Mouse (Mus musculus) lung, embryonic 15.5 days (tissue): ENCODE data around the gene Cdkal1. TPM values are rescaled to one million over a fixed set of nuclear protein-coding genes. Genes with fewer than 3 reads are reported as not detected.

ENCODE experiments used
- ATAC-seq: fragments of 200-750 bp; cut with Nextera tagmentation; 2 replicates; pipeline ENCODE4 v1.8.0; 2017; ENCODE audit warnings: moderate number of reproducible peaks, borderline replicate concordance; ENCODE audit not compliant: low FRiP score, low TSS enrichment; ENCODE audit errors: extremely low read depth
- H3K27ac ChIP-seq: fragments of 300-500 bp; sonication (generic); 2 replicates; pipeline ENCODE4 v1.5.1; 2015; ENCODE audit warnings: moderate library complexity, mild to moderate bottlenecking, inconsistent platforms
- H3K27me3 ChIP-seq: fragments of 300-500 bp; sonication (generic); 2 replicates; pipeline ENCODE4 v1.6.1; 2015; ENCODE audit warnings: inconsistent platforms
- H3K36me3 ChIP-seq: fragments of 300-500 bp; sonication (generic); 2 replicates; pipeline ENCODE4 v1.6.1; 2015; ENCODE audit warnings: inconsistent platforms
- H3K4me1 ChIP-seq: fragments of 300-500 bp; sonication (generic); 2 replicates; pipeline ENCODE4 v1.6.1; 2015; ENCODE audit warnings: inconsistent platforms
- H3K4me2 ChIP-seq: fragments of 300-500 bp; sonication (generic); 2 replicates; pipeline ENCODE4 v1.6.1; 2015; ENCODE audit warnings: inconsistent platforms, mild to moderate bottlenecking, moderate library complexity
- H3K4me3 ChIP-seq: fragments of 300-500 bp; sonication (generic); 2 replicates; pipeline ENCODE4 v1.5.1; 2015; ENCODE audit warnings: mild to moderate bottlenecking, inconsistent platforms
- H3K9ac ChIP-seq: fragments of 300-500 bp; sonication (generic); 2 replicates; pipeline ENCODE4 v1.6.1; 2015; ENCODE audit warnings: inconsistent platforms
- H3K9me3 ChIP-seq: fragments of 300-500 bp; sonication (generic); 2 replicates; pipeline ENCODE4 v1.6.1; 2016; ENCODE audit warnings: inconsistent platforms
- WGBS: fragments of 180-500 bp; shearing (Covaris S2); methylation state at CpG from one replicate; pipeline ENCODE4 v1.1.7; 2015; 5-methylcytosine and 5-hydroxymethylcytosine counted together
- polyA plus RNA-seq: library from polyadenylated mRNA; unstranded; fragments of >200 nt; fragmentation: Nextera tagmentation; extraction: Ambion mirVana; gene quantifications from 2 replicates; pipeline ENCODE4 v1.2.1, GENCODE M21; 2015

The Cdkal1 gene
- polyA plus RNA-seq, 1 experiment from 2014 or later = 34.0 TPM

- Histone ChIP-seq H3K4me3 (no peak overlapping the region), H3K27me3 (no peaks in the 10 kb centered on the region), H3K9me3 (no peaks in the 10 kb centered on the region), H3K4me1 (peaks cover 32% of the 10 kb centered on the region), H3K27ac (no peak overlapping the region), H3K4me2 (0 out of 2 replicates have a peak overlapping the region, but pooled peaks have one; percentile 6), H3K36me3 (no peaks in the 10 kb centered on the region), H3K9ac (no peak overlapping the region)
- 35% methylated on average over 2 of the region's 2 CpGs for WGBS
- peak; percentile 41; the same call in 1 of the 2 replicates for ATAC-seq
Observed at GRCm38 (mm10) chr13:29202562-29202961, 652.9 kb downstream of the Cdkal1 start.

DNA sequence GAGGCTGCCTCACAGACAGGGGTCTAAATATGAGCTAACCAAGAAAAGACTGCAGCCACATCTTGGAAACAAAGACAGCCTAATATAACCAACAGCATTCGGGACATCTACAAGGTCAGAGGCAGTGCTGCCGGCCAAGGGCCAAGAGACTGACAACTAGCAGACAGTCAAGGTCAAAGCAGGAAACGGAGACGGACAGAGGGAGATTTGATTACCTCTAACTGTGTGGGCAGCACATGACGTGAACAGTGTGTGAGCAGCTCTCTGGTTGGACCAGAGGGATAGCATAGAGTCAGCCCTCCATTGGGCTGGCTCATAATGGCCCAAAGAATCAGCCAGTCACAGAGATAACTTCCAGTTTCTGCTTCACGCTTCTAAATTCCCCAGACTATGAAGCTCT, 655.8 kb downstream of the Cdkal1 start:
- no peak for ATAC-seq
- Histone ChIP-seq H3K4me3 (no peak overlapping the region), H3K27me3 (no peaks in the 10 kb centered on the region), H3K9me3 (no peaks in the 10 kb centered on the region), H3K36me3 (no peaks in the 10 kb centered on the region), H3K4me1 (peaks cover 39% of the 10 kb centered on the region), H3K4me2 (no peak overlapping the region), H3K9ac (no peak overlapping the region), H3K27ac (peak overlapping the region; percentile 69)
- WGBS = 23% methylated on average over 6 of the region's 6 CpGs

GRCm38 (mm10) chr13:29196798-29197498, 658.5 kb downstream of the Cdkal1 start:
- Histone ChIP-seq H3K4me3 (no peak overlapping the region), H3K36me3 (no peaks in the 10 kb centered on the region), H3K9ac (no peak overlapping the region), H3K4me1 (peaks cover 27% of the 10 kb centered on the region), H3K27me3 (no peaks in the 10 kb centered on the region), H3K9me3 (no peaks in the 10 kb centered on the region), H3K4me2 (no peak overlapping the region), H3K27ac (peak overlapping the region; percentile 56)
- no peak for ATAC-seq
- 51% methylated on average over 9 of the region's 9 CpGs for WGBS

- Histone ChIP-seq H3K27me3 (no peaks in the 10 kb centered on the region), H3K4me3 (no peak overlapping the region), H3K9me3 (no peaks in the 10 kb centered on the region), H3K4me1 (peaks cover 26% of the 10 kb centered on the region), H3K9ac (no peak overlapping the region), H3K27ac (no peak overlapping the region), H3K36me3 (no peaks in the 10 kb centered on the region), H3K4me2 (no peak overlapping the region)
- 62% methylated on average over 4 of the region's 4 CpGs for WGBS
- no peak for ATAC-seq
Observed at GRCm38 (mm10) chr13:29195722-29196121, 659.8 kb downstream of the Cdkal1 start.

DNA sequence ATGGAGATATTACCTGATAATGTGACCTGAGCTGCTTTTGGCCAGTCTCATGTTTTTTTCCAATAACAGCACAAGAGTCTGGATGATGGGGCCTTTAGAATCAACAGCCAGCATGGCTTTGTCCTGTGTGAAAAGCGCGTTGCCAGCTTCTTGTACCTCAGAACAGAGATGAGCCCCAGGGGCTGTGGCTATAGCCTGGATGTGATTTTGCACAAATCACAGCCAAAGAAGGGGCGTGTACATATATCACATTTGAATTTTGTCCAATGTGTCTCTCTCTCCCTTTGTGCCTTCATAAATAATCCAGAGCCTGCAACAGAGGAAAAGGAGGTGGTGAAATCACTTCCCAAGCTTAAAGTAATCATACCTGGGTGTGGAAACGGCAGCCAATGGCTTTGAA, 660.5 kb downstream of the Cdkal1 start:
- no peak for ATAC-seq
- 76% methylated on average over 4 of the region's 4 CpGs for WGBS
- Histone ChIP-seq H3K36me3 (no peaks in the 10 kb centered on the region), H3K4me1 (peaks cover 21% of the 10 kb centered on the region), H3K4me3 (no peak overlapping the region), H3K27ac (no peak overlapping the region), H3K9me3 (no peaks in the 10 kb centered on the region), H3K4me2 (no peak overlapping the region), H3K9ac (no peak overlapping the region), H3K27me3 (no peaks in the 10 kb centered on the region)

DNA sequence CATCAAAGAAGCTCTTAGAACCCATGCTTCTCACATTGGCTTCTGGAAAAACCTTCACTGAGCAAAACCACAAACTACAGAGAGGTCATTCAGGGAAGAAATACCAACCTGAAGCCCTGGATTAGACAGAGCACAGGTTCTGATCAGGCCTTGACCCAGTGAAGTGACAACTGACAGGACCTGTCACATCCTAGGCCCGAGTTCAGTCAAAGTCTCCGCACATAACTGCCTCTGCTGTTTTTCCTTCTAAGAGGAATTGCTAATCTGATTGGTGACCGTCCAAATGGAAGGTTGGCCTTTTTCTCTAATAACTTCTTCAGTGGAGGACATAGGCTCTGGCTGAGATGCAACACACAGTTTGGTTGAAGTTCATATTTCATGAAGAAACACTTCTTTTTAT, 662.8 kb downstream of the Cdkal1 start:
- peak; percentile 60; the same call in 1 of the 2 replicates for ATAC-seq

DNA sequence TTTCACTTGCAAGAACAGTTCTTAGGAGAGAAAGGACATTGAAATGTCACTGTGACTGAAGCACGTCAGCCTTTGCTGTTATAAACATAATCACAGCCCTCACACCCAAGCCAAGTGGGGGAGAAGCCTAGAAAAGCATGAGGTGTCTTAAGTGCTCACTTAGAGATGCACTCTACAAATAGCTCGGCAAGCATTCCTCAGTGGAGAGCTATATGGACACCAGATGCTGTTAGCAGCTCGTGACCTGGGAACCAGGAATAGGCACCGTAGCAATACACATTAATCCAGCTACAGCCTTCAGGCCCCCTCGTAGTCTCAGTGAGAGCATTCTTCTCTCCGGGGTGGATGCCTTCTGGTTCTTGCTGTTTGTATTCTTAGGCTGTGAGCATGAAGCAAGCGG, 664.9 kb downstream of the Cdkal1 start:
- no peaks in the 10 kb centered on the region for H3K4me1 ChIP-seq
- WGBS = 53% methylated on average over 7 of the region's 7 CpGs
- no peaks in the 10 kb centered on the region for H3K9me3 ChIP-seq
- H3K27ac ChIP-seq = no peak overlapping the region
- no peak overlapping the region for H3K4me2 ChIP-seq
- no peaks in the 10 kb centered on the region for H3K27me3 ChIP-seq
- no peak overlapping the region for H3K4me3 ChIP-seq
- ATAC-seq = no peak
- no peak overlapping the region for H3K9ac ChIP-seq
- no peaks in the 10 kb centered on the region for H3K36me3 ChIP-seq

More for the DNA sequence above, 662.8 kb downstream of the Cdkal1 start:
- Histone ChIP-seq H3K27me3 (no peaks in the 10 kb centered on the region), H3K27ac (0 out of 2 replicates have a peak overlapping the region, but pooled peaks have one; percentile 3), H3K36me3 (no peaks in the 10 kb centered on the region), H3K4me1 (0 out of 2 replicates have a peak, but pooled peaks cover 7% of the 10 kb centered on the region), H3K9me3 (no peaks in the 10 kb centered on the region), H3K4me3 (no peak overlapping the region), H3K9ac (no peak overlapping the region), H3K4me2 (no peak overlapping the region)
- WGBS = 52% methylated on average over 3 of the region's 3 CpGs

DNA sequence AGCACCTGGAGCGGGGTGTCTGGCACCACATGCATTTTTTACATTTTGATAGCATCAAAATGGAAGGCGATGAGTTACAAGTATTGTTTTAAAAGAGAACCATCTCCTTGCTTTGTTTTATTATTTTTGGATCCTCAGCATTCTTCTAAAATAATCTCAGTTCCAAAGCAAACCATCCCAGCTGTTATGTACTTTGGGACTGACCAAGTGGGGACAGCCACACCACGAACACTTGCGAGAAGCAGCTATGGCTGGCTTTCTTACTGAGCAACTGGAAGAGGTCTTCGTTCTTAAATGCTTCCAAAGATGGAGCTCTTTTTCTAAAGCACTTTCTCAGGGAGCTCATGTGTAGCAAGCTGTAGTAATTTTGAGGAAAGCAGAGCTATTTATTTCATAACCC, 668.7 kb downstream of the Cdkal1 start:
- no peaks in the 10 kb centered on the region for H3K4me1 ChIP-seq
- ATAC-seq = no peak
- no peak overlapping the region for H3K27ac ChIP-seq
- no peak overlapping the region for H3K9ac ChIP-seq
- no peak overlapping the region for H3K4me2 ChIP-seq
- H3K4me3 ChIP-seq = no peak overlapping the region
- H3K9me3 ChIP-seq = no peaks in the 10 kb centered on the region
- H3K36me3 ChIP-seq = no peaks in the 10 kb centered on the region
- 85% methylated on average over 5 of the region's 5 CpGs for WGBS
- no peaks in the 10 kb centered on the region for H3K27me3 ChIP-seq

DNA sequence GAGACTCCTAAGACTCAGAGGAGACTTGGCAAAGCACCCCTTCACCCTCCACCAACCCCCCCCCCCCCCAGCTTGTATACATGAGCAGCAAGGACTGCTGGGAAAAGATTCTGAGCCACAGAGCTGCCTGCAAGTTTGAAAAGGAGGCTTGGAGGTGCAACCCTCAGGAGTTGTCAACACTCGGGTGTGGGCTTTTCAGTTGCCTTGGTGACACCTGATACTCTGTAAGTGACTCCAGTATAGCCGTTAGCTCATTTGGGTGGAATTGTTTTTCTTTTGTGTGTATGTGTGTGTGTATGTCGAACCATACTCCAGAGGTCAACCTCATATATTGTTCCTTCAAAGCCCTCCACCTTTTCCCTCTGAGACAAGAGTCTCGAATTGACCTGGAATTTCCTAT, 669.9 kb downstream of the Cdkal1 start:
- no peak overlapping the region for H3K4me2 ChIP-seq
- no peak overlapping the region for H3K27ac ChIP-seq
- no peak overlapping the region for H3K4me3 ChIP-seq
- H3K27me3 ChIP-seq = no peaks in the 10 kb centered on the region
- WGBS = 47% methylated on average over 4 of the region's 4 CpGs
- H3K9ac ChIP-seq = no peak overlapping the region
- ATAC-seq = no peak
- H3K4me1 ChIP-seq = no peaks in the 10 kb centered on the region
- H3K9me3 ChIP-seq = no peaks in the 10 kb centered on the region
- no peaks in the 10 kb centered on the region for H3K36me3 ChIP-seq

GRCm38 (mm10) chr13:29184545-29184944, 670.9 kb downstream of the Cdkal1 start:
- no peak for ATAC-seq
- H3K4me1 ChIP-seq = no peaks in the 10 kb centered on the region
- no peaks in the 10 kb centered on the region for H3K9me3 ChIP-seq
- WGBS = 71% methylated on average over 2 of the region's 2 CpGs
- no peaks in the 10 kb centered on the region for H3K36me3 ChIP-seq
- H3K27ac ChIP-seq = no peak overlapping the region
- no peaks in the 10 kb centered on the region for H3K27me3 ChIP-seq
- H3K4me3 ChIP-seq = no peak overlapping the region
- no peak overlapping the region for H3K9ac ChIP-seq
- H3K4me2 ChIP-seq = no peak overlapping the region

DNA sequence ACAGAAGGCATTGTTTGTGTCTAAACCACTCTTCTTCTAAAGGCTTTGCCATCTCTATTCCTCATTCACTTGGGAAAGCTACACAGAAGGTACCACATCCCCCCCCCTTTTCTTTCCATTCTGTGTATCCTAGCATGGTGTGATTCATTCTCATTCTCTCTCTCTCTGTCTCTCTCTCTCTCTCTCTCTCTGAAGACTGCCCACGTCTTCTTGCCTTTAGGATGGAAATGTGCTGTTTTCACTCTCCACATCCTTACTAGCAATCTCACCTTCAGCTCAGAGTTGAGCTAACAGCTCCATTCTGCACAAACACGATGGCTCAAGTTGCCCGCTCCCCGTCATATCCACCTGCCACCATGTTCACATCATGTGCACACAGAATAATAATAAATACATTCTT, 675.6 kb downstream of the Cdkal1 start:
- no peaks in the 10 kb centered on the region for H3K27me3 ChIP-seq
- no peak overlapping the region for H3K4me3 ChIP-seq
- no peak overlapping the region for H3K9ac ChIP-seq
- H3K4me1 ChIP-seq = peaks cover 10% of the 10 kb centered on the region; the same call in 1 of the 2 replicates
- H3K9me3 ChIP-seq = no peaks in the 10 kb centered on the region
- no peak overlapping the region for H3K27ac ChIP-seq
- no peak overlapping the region for H3K4me2 ChIP-seq
- ATAC-seq = no peak
- no peaks in the 10 kb centered on the region for H3K36me3 ChIP-seq
- WGBS = 84% methylated on average over 4 of the region's 4 CpGs

DNA sequence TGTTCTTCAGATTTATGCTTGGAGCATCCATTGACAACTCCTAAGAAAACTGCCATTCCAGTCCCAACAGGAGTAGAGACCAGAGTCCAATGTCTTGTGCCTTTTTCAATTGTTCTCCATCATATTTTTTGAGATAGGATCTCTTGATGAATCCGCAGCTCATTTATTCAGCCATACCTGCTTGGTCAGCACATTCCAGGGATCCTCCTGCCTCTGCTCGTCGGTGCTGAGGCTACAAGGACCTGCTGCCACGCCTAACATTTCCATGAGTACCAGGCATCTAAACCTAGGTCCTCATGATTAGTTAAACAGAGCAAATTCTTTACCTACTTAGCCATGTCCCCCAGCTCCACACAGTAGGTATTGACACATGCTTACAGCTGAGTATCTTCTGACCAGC, 676.2 kb downstream of the Cdkal1 start:
- Histone ChIP-seq H3K36me3 (no peaks in the 10 kb centered on the region), H3K27ac (no peak overlapping the region)

More for the DNA sequence above, 676.2 kb downstream of the Cdkal1 start:
- Histone ChIP-seq H3K9ac (no peak overlapping the region), H3K4me1 (peaks cover 10% of the 10 kb centered on the region; the same call in 1 of the 2 replicates), H3K9me3 (no peaks in the 10 kb centered on the region), H3K27me3 (no peaks in the 10 kb centered on the region), H3K4me2 (no peak overlapping the region), H3K4me3 (no peak overlapping the region)
- 84% methylated on average over 4 of the region's 4 CpGs for WGBS
- no peak for ATAC-seq
